Mouse (Mus musculus): ENCODE measurements around the gene Ccdc62. TPM values are rescaled to one million over a fixed set of nuclear protein-coding genes. Genes with fewer than 3 reads are reported as not detected.

Ccdc62 gene
- polyA plus RNA-seq, 1 experiment from 2014 or later = 4.6 TPM

DNA sequence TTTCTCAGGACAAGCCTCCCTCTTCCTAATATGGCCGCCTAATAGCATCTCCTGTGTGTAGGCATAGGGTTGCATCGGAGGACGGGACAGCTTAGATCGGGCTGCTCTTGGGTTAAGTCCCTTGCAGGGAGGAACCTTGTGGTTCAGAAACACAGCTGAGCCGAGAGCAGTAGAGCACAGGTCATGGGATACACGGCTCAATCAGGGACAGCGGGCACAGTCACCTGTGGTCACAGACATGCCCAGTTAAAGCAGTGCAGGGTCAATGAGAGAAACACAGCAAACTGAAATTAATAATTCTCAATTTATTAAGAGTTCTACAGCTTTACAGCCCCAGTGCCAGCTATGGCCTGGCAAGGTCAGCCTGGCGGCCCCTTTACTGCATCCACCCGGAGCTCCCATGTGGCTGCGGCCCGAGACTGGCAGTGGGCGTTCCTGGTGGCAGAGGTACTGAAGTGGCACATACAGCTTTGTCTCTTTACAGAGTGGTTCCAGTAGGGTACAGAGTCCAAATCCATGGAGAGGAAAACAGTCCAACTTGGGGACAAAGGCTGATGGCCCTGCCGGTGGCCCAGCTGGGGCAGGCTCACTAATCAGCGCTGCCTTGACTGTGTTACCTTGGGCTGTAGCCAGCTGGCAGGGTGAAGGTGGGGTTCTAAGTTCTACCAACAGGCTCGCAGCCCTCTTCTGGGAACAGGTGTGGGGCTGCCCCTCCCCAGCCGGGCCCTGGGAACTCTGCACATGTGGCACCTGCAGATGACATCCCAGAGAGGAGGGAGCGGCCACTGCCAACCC, 74.1 kb downstream of the Ccdc62 start:
- Histone ChIP-seq H3K4me3 (ENCODE audit: low read depth, low read length) (no peak overlapping the region), H3K27ac (replicated peaks; ENCODE audit: low read depth, low read length) (no peak overlapping the region), H3K9me3 (ENCODE audit: control insufficient read depth, low read length) (no peaks in the 10 kb centered on the region), H3K36me3 (ENCODE audit: control insufficient read depth, insufficient read depth, low read length) (peaks cover 64% of the 10 kb centered on the region), H3K4me1 (ENCODE audit: control insufficient read depth, insufficient read depth, low read length) (no peaks in the 10 kb centered on the region), H3K27me3 (replicated peaks; ENCODE audit: control insufficient read depth, insufficient read depth, low read length) (no peaks in the 10 kb centered on the region), H3K9ac (ENCODE audit: low read depth, low read length) (no peak overlapping the region), H3K4me2 (ENCODE audit: low read depth, low read length) (no peak overlapping the region)
- 86% methylated on average over 16 of the region's 17 CpGs for WGBS
- DNase-seq (ENCODE audit: low spot score) (no peak), ATAC-seq (ENCODE audit: low read depth) (no peak)

DNA sequence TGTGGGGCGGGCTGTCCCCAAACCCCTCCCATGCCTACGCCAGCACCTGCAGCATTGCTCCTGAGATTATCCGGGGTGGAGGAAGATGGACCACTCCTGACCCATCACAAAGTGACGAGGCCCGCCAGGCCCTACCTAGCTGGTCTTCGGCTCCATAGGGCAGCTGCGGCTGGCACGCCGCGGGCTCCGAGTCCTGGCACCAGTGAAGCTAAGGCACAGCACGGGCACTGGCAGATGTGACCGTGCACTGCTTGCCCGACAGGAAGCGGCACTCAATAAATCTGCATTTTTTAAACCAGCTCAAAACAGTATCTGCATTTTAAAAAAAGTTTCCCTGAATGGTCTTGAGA, 74.6 kb downstream of the Ccdc62 start:
- no peaks in the 10 kb centered on the region for H3K27me3 ChIP-seq (replicated peaks; ENCODE audit: control insufficient read depth, insufficient read depth, low read length)
- peaks cover 67% of the 10 kb centered on the region for H3K36me3 ChIP-seq (ENCODE audit: control insufficient read depth, insufficient read depth, low read length)
- no peak overlapping the region for H3K4me3 ChIP-seq (ENCODE audit: low read depth, low read length)
- H3K4me1 ChIP-seq (ENCODE audit: control insufficient read depth, insufficient read depth, low read length) = no peaks in the 10 kb centered on the region
- no peak overlapping the region for H3K9ac ChIP-seq (ENCODE audit: low read depth, low read length)
- no peak overlapping the region for H3K27ac ChIP-seq (replicated peaks; ENCODE audit: low read depth, low read length)
- H3K9me3 ChIP-seq (ENCODE audit: control insufficient read depth, low read length) = no peaks in the 10 kb centered on the region
- ATAC-seq (ENCODE audit: low read depth) (no peak), DNase-seq (ENCODE audit: low spot score) (no peak)
- no peak overlapping the region for H3K4me2 ChIP-seq (ENCODE audit: low read depth, low read length)
- 96% methylated on average over 13 of the region's 15 CpGs for WGBS

DNA sequence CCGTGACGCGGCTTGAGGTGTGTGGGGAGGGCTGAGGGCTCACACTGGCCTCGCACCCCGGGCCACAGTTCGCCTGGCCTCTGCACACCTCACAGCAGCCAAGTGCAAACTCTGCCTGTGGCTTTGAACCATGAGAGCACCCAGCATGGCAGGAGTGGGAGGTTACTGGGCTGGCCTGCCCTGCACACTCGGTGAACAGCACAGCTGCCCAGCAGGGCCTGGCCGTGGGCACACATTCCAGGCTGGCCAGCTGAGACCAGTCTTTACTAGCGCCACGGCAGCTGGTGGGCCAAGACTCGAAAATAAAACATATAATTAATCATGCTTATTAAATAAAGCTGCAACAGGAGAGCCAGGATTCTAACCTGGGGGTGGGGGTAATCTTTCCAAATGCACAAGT, 75.1 kb downstream of the Ccdc62 start:
- no peak overlapping the region for H3K27ac ChIP-seq (replicated peaks; ENCODE audit: low read depth, low read length)
- DNase-seq (ENCODE audit: low spot score) = peak; percentile 24
- no peak overlapping the region for H3K9ac ChIP-seq (ENCODE audit: low read depth, low read length)
- no peak overlapping the region for H3K4me2 ChIP-seq (ENCODE audit: low read depth, low read length)
- no peak for ATAC-seq (ENCODE audit: low read depth)
- WGBS = 82% methylated on average over 11 of the region's 11 CpGs
- peaks cover 64% of the 10 kb centered on the region for H3K36me3 ChIP-seq (ENCODE audit: control insufficient read depth, insufficient read depth, low read length)
- H3K4me1 ChIP-seq (ENCODE audit: control insufficient read depth, insufficient read depth, low read length) = peaks cover 3% of the 10 kb centered on the region; the same call in 1 of the 2 replicates
- no peaks in the 10 kb centered on the region for H3K27me3 ChIP-seq (replicated peaks; ENCODE audit: control insufficient read depth, insufficient read depth, low read length)
- H3K9me3 ChIP-seq (ENCODE audit: control insufficient read depth, low read length) = no peaks in the 10 kb centered on the region
- H3K4me3 ChIP-seq (ENCODE audit: low read depth, low read length) = no peak overlapping the region

DNA sequence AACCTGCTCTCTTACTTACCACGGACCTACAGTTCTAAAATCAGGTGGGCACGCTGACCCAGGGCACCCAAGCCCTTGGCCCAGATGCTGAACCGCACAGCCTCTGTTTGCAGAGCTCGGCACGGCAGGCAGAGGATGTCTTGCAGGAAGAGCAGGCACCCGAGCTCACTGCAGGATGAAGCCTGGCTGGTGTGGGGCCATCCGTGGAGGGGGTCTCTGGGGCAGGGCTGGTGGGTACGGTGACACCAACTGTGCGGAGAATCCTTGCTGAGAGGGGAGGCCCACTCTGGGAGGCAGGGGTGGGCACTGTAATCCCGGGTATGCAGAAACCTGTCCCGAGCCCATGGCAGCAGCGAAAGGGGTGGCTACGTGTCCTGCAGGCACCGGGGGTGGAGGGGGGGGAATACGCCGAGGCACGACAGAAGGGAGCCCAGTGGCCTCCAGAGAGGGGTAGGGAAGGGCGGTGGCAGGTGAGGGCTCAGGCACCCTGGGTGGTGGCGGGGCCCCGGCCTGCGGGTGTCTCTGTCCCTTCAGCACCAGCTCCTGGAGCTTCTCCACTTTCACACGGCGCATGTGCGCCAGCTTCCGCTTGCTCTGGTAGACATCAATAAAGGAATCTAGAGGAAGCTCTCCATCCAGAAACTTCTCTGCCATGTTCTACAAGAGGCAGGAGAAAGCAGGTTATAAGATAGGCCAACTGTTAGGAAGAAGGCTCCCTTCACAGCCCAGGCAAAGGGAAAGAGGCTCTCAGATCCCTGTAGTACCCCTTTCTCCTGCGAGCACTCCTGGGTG, 75.8 kb downstream of the Ccdc62 start:
- 88% methylated on average over 23 of the region's 26 CpGs for WGBS
- no peak for ATAC-seq (ENCODE audit: low read depth)
- H3K9ac ChIP-seq (ENCODE audit: low read depth, low read length) = no peak overlapping the region
- no peak overlapping the region for H3K27ac ChIP-seq (replicated peaks; ENCODE audit: low read depth, low read length)
- DNase-seq (ENCODE audit: low spot score) = no peak
- no peaks in the 10 kb centered on the region for H3K9me3 ChIP-seq (ENCODE audit: control insufficient read depth, low read length)
- no peak overlapping the region for H3K4me3 ChIP-seq (ENCODE audit: low read depth, low read length)
- H3K4me2 ChIP-seq (ENCODE audit: low read depth, low read length) = no peak overlapping the region
- no peaks in the 10 kb centered on the region for H3K27me3 ChIP-seq (replicated peaks; ENCODE audit: control insufficient read depth, insufficient read depth, low read length)
- peaks cover 64% of the 10 kb centered on the region for H3K36me3 ChIP-seq (ENCODE audit: control insufficient read depth, insufficient read depth, low read length)
- peaks cover 9% of the 10 kb centered on the region for H3K4me1 ChIP-seq (ENCODE audit: control insufficient read depth, insufficient read depth, low read length)

DNA sequence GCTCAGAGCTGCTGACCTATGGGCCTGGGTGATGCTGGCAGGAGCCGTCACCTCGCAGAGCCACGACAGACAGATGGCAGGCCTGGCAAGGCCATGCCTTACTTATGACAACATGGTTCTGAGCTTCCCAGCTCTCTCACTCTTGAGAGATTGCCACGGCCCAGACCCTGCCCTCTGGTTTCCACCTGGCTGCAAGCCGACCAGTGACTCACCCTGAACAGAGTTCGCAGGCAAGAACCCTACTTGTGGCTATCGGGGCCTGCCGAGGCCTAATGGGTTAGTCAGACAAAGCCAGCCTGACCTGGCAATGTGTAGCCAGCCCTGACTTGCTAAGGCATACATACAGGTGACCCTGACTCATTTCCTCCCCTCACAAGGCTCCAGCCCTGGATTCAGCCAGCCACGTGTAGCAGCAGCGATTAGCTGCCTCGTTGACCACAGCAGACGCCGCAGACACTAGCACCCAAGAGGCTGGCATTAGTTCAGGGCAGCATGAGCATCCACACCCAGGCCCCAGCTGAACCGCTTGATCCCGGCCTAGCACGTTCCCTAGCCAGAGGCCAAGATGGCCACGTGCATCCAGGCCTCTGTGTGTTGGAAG, 76.5 kb downstream of the Ccdc62 start:
- Histone ChIP-seq H3K4me1 (ENCODE audit: control insufficient read depth, insufficient read depth, low read length) (peaks cover 17% of the 10 kb centered on the region), H3K27ac (replicated peaks; ENCODE audit: low read depth, low read length) (no peak overlapping the region), H3K9me3 (ENCODE audit: control insufficient read depth, low read length) (no peaks in the 10 kb centered on the region), H3K27me3 (replicated peaks; ENCODE audit: control insufficient read depth, insufficient read depth, low read length) (no peaks in the 10 kb centered on the region), H3K4me3 (ENCODE audit: low read depth, low read length) (no peak overlapping the region), H3K4me2 (ENCODE audit: low read depth, low read length) (no peak overlapping the region), H3K9ac (ENCODE audit: low read depth, low read length) (no peak overlapping the region), H3K36me3 (ENCODE audit: control insufficient read depth, insufficient read depth, low read length) (peaks cover 64% of the 10 kb centered on the region)
- DNase-seq (ENCODE audit: low spot score) (no peak), ATAC-seq (ENCODE audit: low read depth) (no peak)
- 93% methylated on average over 17 of the region's 17 CpGs for WGBS

DNA sequence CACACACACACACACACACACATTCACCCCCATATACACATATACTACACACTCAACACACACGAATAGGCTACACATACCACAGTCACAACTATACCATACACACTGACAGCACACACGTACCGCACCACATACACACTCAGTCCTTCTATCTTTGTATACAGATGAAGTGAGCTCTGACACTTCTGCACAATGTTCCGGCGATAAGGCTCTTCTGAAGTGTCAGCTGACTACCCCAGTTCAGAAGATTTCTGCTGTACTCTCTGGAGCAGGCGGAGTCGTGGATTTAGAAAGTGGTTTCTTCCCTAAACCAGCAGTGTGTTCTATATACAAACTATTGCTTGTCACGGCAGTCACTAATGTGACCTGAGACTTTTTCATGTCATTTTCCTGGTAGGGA, 79.6 kb downstream of the Ccdc62 start:
- no peak for ATAC-seq (ENCODE audit: low read depth)
- H3K4me2 ChIP-seq (ENCODE audit: low read depth, low read length) = no peak overlapping the region
- peaks cover 39% of the 10 kb centered on the region for H3K4me1 ChIP-seq (ENCODE audit: control insufficient read depth, insufficient read depth, low read length)
- no peak overlapping the region for H3K9ac ChIP-seq (ENCODE audit: low read depth, low read length)
- no peak for DNase-seq (ENCODE audit: low spot score)
- no peaks in the 10 kb centered on the region for H3K9me3 ChIP-seq (ENCODE audit: control insufficient read depth, low read length)
- 86% methylated on average over 8 of the region's 8 CpGs for WGBS
- peaks cover 51% of the 10 kb centered on the region for H3K36me3 ChIP-seq (ENCODE audit: control insufficient read depth, insufficient read depth, low read length)
- peak overlapping the region; percentile 86; the same call in 1 of the 2 replicates for H3K27ac ChIP-seq (replicated peaks; ENCODE audit: low read depth, low read length)
- no peak overlapping the region for H3K4me3 ChIP-seq (ENCODE audit: low read depth, low read length)
- no peaks in the 10 kb centered on the region for H3K27me3 ChIP-seq (replicated peaks; ENCODE audit: control insufficient read depth, insufficient read depth, low read length)

DNA sequence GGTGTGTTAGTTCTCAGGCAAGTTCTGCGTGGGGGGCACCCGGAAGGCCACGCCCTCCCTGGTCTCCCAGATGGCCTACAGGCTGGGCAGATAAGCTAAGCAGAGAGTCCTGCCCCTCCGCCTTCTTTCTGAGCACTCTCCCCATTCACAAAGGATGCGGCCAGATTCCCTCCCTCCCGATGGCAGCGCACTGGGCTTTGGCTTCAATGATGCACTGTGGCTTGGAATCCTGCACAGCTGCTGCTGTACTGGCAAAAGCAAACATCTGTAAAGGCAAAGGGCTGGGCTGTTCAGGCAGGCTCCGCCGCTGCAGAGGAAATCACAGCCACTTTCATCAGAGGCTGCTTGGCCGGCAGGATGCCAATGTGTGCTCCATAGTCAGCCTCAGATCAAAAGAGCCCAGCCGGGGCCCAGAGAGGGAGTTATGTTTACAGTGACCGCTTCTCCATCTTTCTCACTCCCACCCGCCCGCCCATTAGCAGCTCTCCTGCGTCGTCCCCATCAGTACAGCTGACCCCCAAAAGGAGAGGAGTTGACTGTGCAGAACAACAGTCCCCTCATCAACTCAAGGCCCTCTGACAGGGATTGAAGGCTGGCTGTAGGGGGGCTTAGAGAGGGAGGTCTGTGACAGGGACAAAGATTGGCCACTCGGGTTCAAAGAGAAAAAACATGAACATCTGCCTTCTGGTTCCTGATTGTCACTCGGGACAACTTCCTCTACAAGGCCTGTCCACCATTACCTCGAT, 80.6 kb downstream of the Ccdc62 start:
- Histone ChIP-seq H3K27ac (replicated peaks; ENCODE audit: low read depth, low read length) (peak overlapping the region; percentile 86), H3K9me3 (ENCODE audit: control insufficient read depth, low read length) (no peaks in the 10 kb centered on the region), H3K4me2 (ENCODE audit: low read depth, low read length) (peak overlapping the region; percentile 41), H3K36me3 (ENCODE audit: control insufficient read depth, insufficient read depth, low read length) (peaks cover 41% of the 10 kb centered on the region), H3K9ac (ENCODE audit: low read depth, low read length) (peak overlapping the region; percentile 38; the same call in 1 of the 2 replicates), H3K27me3 (replicated peaks; ENCODE audit: control insufficient read depth, insufficient read depth, low read length) (no peaks in the 10 kb centered on the region), H3K4me1 (ENCODE audit: control insufficient read depth, insufficient read depth, low read length) (peaks cover 39% of the 10 kb centered on the region), H3K4me3 (ENCODE audit: low read depth, low read length) (no peak overlapping the region)
- DNase-seq (ENCODE audit: low spot score) (peak; percentile 94), ATAC-seq (ENCODE audit: low read depth) (peak; percentile 83)
- WGBS = 6% methylated on average over 15 of the region's 19 CpGs

DNA sequence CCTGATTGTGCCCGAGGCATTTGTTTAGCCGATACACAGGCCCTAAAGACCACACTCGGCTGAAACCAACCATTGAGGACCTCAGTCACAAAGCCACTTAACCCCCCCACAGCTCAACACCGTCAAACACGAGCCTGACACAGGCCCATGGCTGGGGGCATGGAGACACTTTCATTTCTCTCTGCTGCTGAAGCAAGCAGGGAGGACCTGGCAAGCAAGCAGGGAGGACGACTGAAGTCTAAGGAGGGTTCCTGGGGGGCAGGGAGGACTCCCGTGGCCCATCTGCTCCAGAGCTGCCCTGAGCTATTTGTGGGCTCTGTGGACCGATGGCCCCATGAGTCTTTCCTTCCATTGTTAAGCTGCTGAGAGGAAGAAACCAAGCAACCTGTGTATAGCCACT, 81.4 kb downstream of the Ccdc62 start:
- Histone ChIP-seq H3K9me3 (ENCODE audit: control insufficient read depth, low read length) (no peaks in the 10 kb centered on the region), H3K4me3 (ENCODE audit: low read depth, low read length) (no peak overlapping the region), H3K9ac (ENCODE audit: low read depth, low read length) (peak overlapping the region; percentile 31), H3K27me3 (replicated peaks; ENCODE audit: control insufficient read depth, insufficient read depth, low read length) (no peaks in the 10 kb centered on the region), H3K36me3 (ENCODE audit: control insufficient read depth, insufficient read depth, low read length) (peaks cover 33% of the 10 kb centered on the region), H3K4me1 (ENCODE audit: control insufficient read depth, insufficient read depth, low read length) (peaks cover 39% of the 10 kb centered on the region), H3K4me2 (ENCODE audit: low read depth, low read length) (peak overlapping the region; percentile 41), H3K27ac (replicated peaks; ENCODE audit: low read depth, low read length) (peak overlapping the region; percentile 86)
- WGBS = 26% methylated on average over 8 of the region's 8 CpGs
- no peak for DNase-seq (ENCODE audit: low spot score)
- ATAC-seq (ENCODE audit: low read depth) = no peak

Measured in embryonic facial prominence, embryonic 14.5 days (tissue).